Mouse (Mus musculus) hindbrain, embryonic 10.5 days (tissue): ENCODE results near the gene Fdx1. TPM values are rescaled to one million over a fixed set of nuclear protein-coding genes. Genes with fewer than 3 reads are reported as not detected.

Experiments used
- DNase-seq: peaks from one replicate; pipeline ENCODE4 v3.0.0-alpha.2; 2017; ENCODE audit warnings: low spot score
- H3K27ac ChIP-seq: fragments of 300-500 bp; sonication (generic); 2 replicates; pipeline ENCODE4 v1.5.1; 2016; ENCODE audit warnings: mild to moderate bottlenecking, moderate library complexity
- H3K27me3 ChIP-seq: fragments of 300-500 bp; sonication (generic); 2 replicates; pipeline ENCODE4 v1.6.1; 2016; ENCODE audit warnings: mild to moderate bottlenecking; ENCODE audit not compliant: poor library complexity, insufficient read depth, severe bottlenecking
- H3K36me3 ChIP-seq: fragments of 300-500 bp; sonication (generic); 2 replicates; pipeline ENCODE4 v1.6.1; 2016; ENCODE audit warnings: mild to moderate bottlenecking, moderate library complexity
- H3K4me1 ChIP-seq: fragments of 300-500 bp; sonication (generic); replicated peaks from 2 replicates; pipeline ENCODE4 v1.6.1; 2016; ENCODE audit warnings: mild to moderate bottlenecking
- H3K4me3 ChIP-seq: fragments of 300-500 bp; sonication (generic); 2 replicates; pipeline ENCODE4 v1.5.1; 2016; ENCODE audit warnings: mild to moderate bottlenecking, moderate library complexity
- H3K9me3 ChIP-seq: fragments of 300-500 bp; sonication (generic); 2 replicates; pipeline ENCODE4 v1.6.1; 2016; ENCODE audit warnings: mild to moderate bottlenecking, moderate library complexity
- WGBS: fragments of 180-500 bp; shearing (Covaris S2); methylation state at CpG from one replicate; pipeline ENCODE4 v1.1.7; 2016; 5-methylcytosine and 5-hydroxymethylcytosine counted together
- polyA plus RNA-seq: library from polyadenylated mRNA; unstranded; fragments of >200 nt; fragmentation: Nextera tagmentation; extraction: Ambion mirVana; gene quantifications from 2 replicates; pipeline ENCODE4 v1.2.1, GENCODE M21; 2016

Gene Fdx1
- polyA plus RNA-seq, 1 experiment from 2014 or later = 46.3 TPM

- DNase-seq = no peak
- Histone ChIP-seq H3K4me1 (peaks cover 7% of the 10 kb centered on the region), H3K27ac (no peak overlapping the region), H3K27me3 (no peaks in the 10 kb centered on the region), H3K4me3 (no peak overlapping the region), H3K36me3 (no peaks in the 10 kb centered on the region), H3K9me3 (no peaks in the 10 kb centered on the region)
- WGBS = 84% methylated on average over 8 of the region's 8 CpGs
Observed at GRCm38 (mm10) chr9:51924551-51925081, 38.7 kb downstream of the Fdx1 start.

- H3K4me1 ChIP-seq = peaks cover 1% of the 10 kb centered on the region; the same call in 1 of the 2 replicates
- WGBS = 76% methylated on average over 2 of the region's 2 CpGs
- no peak for DNase-seq
- no peaks in the 10 kb centered on the region for H3K9me3 ChIP-seq
- no peaks in the 10 kb centered on the region for H3K27me3 ChIP-seq
- no peak overlapping the region for H3K27ac ChIP-seq
- H3K4me3 ChIP-seq = no peak overlapping the region
- no peaks in the 10 kb centered on the region for H3K36me3 ChIP-seq
Observed at GRCm38 (mm10) chr9:51922756-51923155, 40.6 kb downstream of the Fdx1 start.

- Histone ChIP-seq H3K27ac (no peak overlapping the region), H3K36me3 (no peaks in the 10 kb centered on the region), H3K27me3 (no peaks in the 10 kb centered on the region), H3K4me3 (no peak overlapping the region), H3K4me1 (no peaks in the 10 kb centered on the region), H3K9me3 (no peaks in the 10 kb centered on the region)
- WGBS = 85% methylated on average over 1 of the region's 1 CpGs
- DNase-seq = no peak
Observed at GRCm38 (mm10) chr9:51915580-51915979, 47.8 kb downstream of the Fdx1 start.

- no peak for DNase-seq
Observed at GRCm38 (mm10) chr9:51914481-51915120, 48.8 kb downstream of the Fdx1 start.

GRCm38 (mm10) chr9:51908838-51909237 lies 54.5 kb downstream of the Fdx1 start:
- no peaks in the 10 kb centered on the region for H3K27me3 ChIP-seq
- DNase-seq = peak; percentile 70
- H3K4me1 ChIP-seq = no peaks in the 10 kb centered on the region
- no peak overlapping the region for H3K27ac ChIP-seq
- 30% methylated on average over 2 of the region's 2 CpGs for WGBS
- H3K36me3 ChIP-seq = no peaks in the 10 kb centered on the region
- no peaks in the 10 kb centered on the region for H3K9me3 ChIP-seq
- H3K4me3 ChIP-seq = no peak overlapping the region

More at GRCm38 (mm10) chr9:51914481-51915120, 48.8 kb downstream of the Fdx1 start:
- Histone ChIP-seq H3K4me3 (no peak overlapping the region), H3K9me3 (no peaks in the 10 kb centered on the region), H3K27me3 (no peaks in the 10 kb centered on the region), H3K27ac (no peak overlapping the region), H3K36me3 (no peaks in the 10 kb centered on the region), H3K4me1 (no peaks in the 10 kb centered on the region)
- 82% methylated on average over 15 of the region's 15 CpGs for whole genome bisulfite sequencing

- no peak overlapping the region for H3K27ac ChIP-seq
- no peaks in the 10 kb centered on the region for H3K36me3 ChIP-seq
- H3K9me3 ChIP-seq = no peaks in the 10 kb centered on the region
- DNase-seq = no peak
- no peak overlapping the region for H3K4me3 ChIP-seq
- 89% methylated on average over 3 of the region's 3 CpGs for WGBS
- H3K4me1 ChIP-seq = no peaks in the 10 kb centered on the region
- no peaks in the 10 kb centered on the region for H3K27me3 ChIP-seq
Observed at GRCm38 (mm10) chr9:51908255-51908654, 55.1 kb downstream of the Fdx1 start.

GRCm38 (mm10) chr9:51906938-51907337 lies 56.4 kb downstream of the Fdx1 start:
- DNase-seq = no peak
- Histone ChIP-seq H3K27ac (no peak overlapping the region), H3K27me3 (no peaks in the 10 kb centered on the region), H3K4me3 (no peak overlapping the region), H3K36me3 (no peaks in the 10 kb centered on the region), H3K9me3 (no peaks in the 10 kb centered on the region), H3K4me1 (no peaks in the 10 kb centered on the region)
- 94% methylated on average over 8 of the region's 8 CpGs for WGBS

Other genes starting within 250 kb of the Fdx1 start
- gene Arhgap20, start 198.2 kb downstream of the Fdx1 start, polyA plus RNA-seq = 1.9 and 3.4 TPM in 2 replicates
- gene Rdx, start 83.6 kb upstream of the Fdx1 start, polyA plus RNA-seq = 128 and 160 TPM in 2 replicates
- 7.2 and 7.7 TPM in 2 replicates for gene Zc3h12c, start 205.0 kb upstream of the Fdx1 start, polyA plus RNA-seq